Mouse (Mus musculus) Patski (cell line): ENCODE results near the gene C1ql4. TPM values are rescaled to one million over a fixed set of nuclear protein-coding genes. Genes with fewer than 3 reads are reported as not detected.
"Not testable (repeated sequence)": the region's sequence is repeated elsewhere in the genome, so short reads cannot be mapped to it uniquely, and the experiment has no call there.

ENCODE experiments used
- ATAC-seq: fragments of 100-300 bp; one replicate; pipeline ENCODE4 v1.8.0; 2021
- CTCF ChIA-PET: fragments of 350-600 bp; sonication (Branson Sonifier 250); formaldehyde crosslinking; loops from one replicate; lab custom pipeline; 2022; ENCODE audit warnings: inconsistent platforms; lab: Charles Lee
- POLR2A ChIA-PET: fragments of 350-600 bp; sonication (Branson Sonifier 250); formaldehyde crosslinking; loops from one replicate; lab custom pipeline; 2022; ENCODE audit warnings: antibody characterized with exemption, inconsistent platforms; lab: Charles Lee
- DNase-seq: peaks from one replicate; pipeline ENCODE4 v3.0.0-alpha.2; 2011; ENCODE audit warnings: low read depth, low spot score
- H3K27me3 ChIP-seq: fragments of 371-371 bp; one replicate; pipeline ENCODE4 v1.5.1; 2021
- CTCF ChIP-seq: fragments of 100-300 bp; IDR thresholded peaks from one replicate; pipeline ENCODE4 v1.5.1; 2021
- in situ Hi-C: fragments of 300-500 bp; cut with MboI; formaldehyde crosslinking; loops from 3 replicates; pipeline ENCODE4 v1.11.1; 2018; ENCODE audit warnings: low pct_unique_long_range_greater_than_20kb, mixed read lengths
- polyA plus RNA-seq: library from polyadenylated mRNA; unstranded; gene quantifications from one replicate; pipeline ENCODE4 v1.2.3, GENCODE M21; 2021

The C1ql4 gene
- polyA plus RNA-seq, 1 experiment from 2014 or later: 0.24 TPM

- TF ChIP-seq CTCF: no peak
- CTCF ChIA-PET: interaction anchor here (1.4 kb wide), 1 partner anchor 27 kb away, joined by 3 read pairs; no protein-coding TSS in a partner anchor
- POLR2A ChIA-PET: no interaction called here
- no peaks in the 10 kb centered on the region for H3K27me3 ChIP-seq
- in situ Hi-C loops: no loop called here
- ATAC-seq (no peak), DNase-seq (no peak)
Observed at GRCm38 (mm10) chr15:99053373-99053772, 34.2 kb downstream of the C1ql4 start.

GRCm38 (mm10) chr15:99049473-99050253 lies 38.0 kb downstream of the C1ql4 start:
- ChIA-PET POLR2A (interaction anchor here (0.6 kb wide), 1 partner anchor 47 kb away, joined by 3 read pairs; no protein-coding TSS in a partner anchor), CTCF (interaction anchor here (0.7 to 4.4 kb wide), 19 partner anchors 9 to 216 kb away, joined by 3 to 26 read pairs (median 5); partner anchors contain the start of gene Troap)
- no peak for ATAC-seq
- no peak for DNase-seq
- no peaks in the 10 kb centered on the region for H3K27me3 ChIP-seq
- in situ Hi-C loops: loop anchor here (5.0 kb wide), 1 partner anchor 63 kb away; no protein-coding TSS in a partner anchor
- no peak for TF ChIP-seq CTCF

- POLR2A ChIA-PET: interaction anchor here (0.7 kb wide), 1 partner anchor 21 kb away, joined by 4 read pairs; no protein-coding TSS in a partner anchor
- CTCF ChIA-PET: interaction anchor here (1.3 kb wide), 1 partner anchor 21 kb away, joined by 4 read pairs; no protein-coding TSS in a partner anchor
- not testable (repeated sequence) for DNase-seq, ATAC-seq, H3K27me3 ChIP-seq
- in situ Hi-C loops: loop anchor here (5.0 kb wide), 1 partner anchor 67 kb away; no protein-coding TSS in a partner anchor
Observed at GRCm38 (mm10) chr15:99045734-99046133, 41.9 kb downstream of the C1ql4 start.

GRCm38 (mm10) chr15:99044854-99045253 lies 42.8 kb downstream of the C1ql4 start:
- no peak for ATAC-seq
- no peak for DNase-seq
- CTCF ChIA-PET: interaction anchor here (0.8 to 1.3 kb wide), 2 partner anchors 13 to 20 kb away, joined by 3 to 4 read pairs; no protein-coding TSS in a partner anchor
- in situ Hi-C loops: loop anchor here (5.0 kb wide), 1 partner anchor 67 kb away; no protein-coding TSS in a partner anchor
- POLR2A ChIA-PET: no interaction called here
- H3K27me3 ChIP-seq: no peaks in the 10 kb centered on the region
- TF ChIP-seq CTCF: no peak

GRCm38 (mm10) chr15:99042334-99042733 lies 45.3 kb downstream of the C1ql4 start:
- DNase-seq (no peak), ATAC-seq (no peak)
- POLR2A ChIA-PET: interaction anchor here (3.9 kb wide), 1 partner anchor 12 kb away, joined by 46 read pairs; the partner anchor contains the start of gene Tuba1c
- in situ Hi-C loops: no loop called here
- TF ChIP-seq CTCF: no peak
- CTCF ChIA-PET: interaction anchor here (1.2 to 3.3 kb wide), 4 partner anchors 11 to 32 kb away, joined by 3 to 37 read pairs (median 16); partner anchors contain the start of genes Troap and Tuba1c
- H3K27me3 ChIP-seq: no peaks in the 10 kb centered on the region

- no peak for TF ChIP-seq CTCF
- POLR2A ChIA-PET: interaction anchor here (0.7 to 3.9 kb wide), 4 partner anchors 11 to 54 kb away, joined by 3 to 46 read pairs (median 4); partner anchors contain the start of genes Troap and Tuba1c
- in situ Hi-C loops: no loop called here
- no peaks in the 10 kb centered on the region for H3K27me3 ChIP-seq
- DNase-seq (no peak), ATAC-seq (peak; percentile 54)
- CTCF ChIA-PET: interaction anchor here (0.9 to 3.3 kb wide), 9 partner anchors 9 to 82 kb away, joined by 3 to 37 read pairs (median 3); partner anchors contain the start of genes Troap and Tuba1c
Observed at GRCm38 (mm10) chr15:99040920-99041856, 46.4 kb downstream of the C1ql4 start.

- ATAC-seq (no peak), DNase-seq (no peak)
- TF ChIP-seq CTCF: peak; percentile 69
- in situ Hi-C loops: no loop called here
- ChIA-PET CTCF (interaction anchor here (0.7 to 3.3 kb wide), 8 partner anchors 9 to 83 kb away, joined by 3 to 37 read pairs (median 4); partner anchors contain the start of gene Tuba1c), POLR2A (interaction anchor here (0.7 to 3.9 kb wide), 3 partner anchors 10 to 53 kb away, joined by 3 to 46 read pairs (median 5); partner anchors contain the start of genes Troap and Tuba1c)
- H3K27me3 ChIP-seq: no peaks in the 10 kb centered on the region
Observed at GRCm38 (mm10) chr15:99039996-99040919, 47.4 kb downstream of the C1ql4 start.

GRCm38 (mm10) chr15:99039306-99039705 lies 48.3 kb downstream of the C1ql4 start:
- ATAC-seq: no peak
- TF ChIP-seq CTCF: no peak

More at GRCm38 (mm10) chr15:99039306-99039705, 48.3 kb downstream of the C1ql4 start:
- H3K27me3 ChIP-seq: no peaks in the 10 kb centered on the region
- in situ Hi-C loops: no loop called here
- ChIA-PET CTCF (interaction anchor here (0.7 to 3.3 kb wide), 3 partner anchors 8 to 22 kb away, joined by 3 to 37 read pairs (median 27); partner anchors contain the start of gene Tuba1c), POLR2A (interaction anchor here (3.9 kb wide), 1 partner anchor 9 kb away, joined by 46 read pairs; the partner anchor contains the start of gene Tuba1c)
- DNase-seq: no peak
